Mouse (Mus musculus) lung, embryonic 15.5 days (tissue): ENCODE data around the gene Fam222a. TPM values are rescaled to one million over a fixed set of nuclear protein-coding genes. Genes with fewer than 3 reads are reported as not detected.

Source experiments
- ATAC-seq: fragments of 200-750 bp; cut with Nextera tagmentation; 2 replicates; pipeline ENCODE4 v1.8.0; 2017; ENCODE audit warnings: moderate number of reproducible peaks, borderline replicate concordance; ENCODE audit not compliant: low FRiP score, low TSS enrichment; ENCODE audit errors: extremely low read depth
- H3K27ac ChIP-seq: fragments of 300-500 bp; sonication (generic); 2 replicates; pipeline ENCODE4 v1.5.1; 2015; ENCODE audit warnings: moderate library complexity, mild to moderate bottlenecking, inconsistent platforms
- H3K27me3 ChIP-seq: fragments of 300-500 bp; sonication (generic); 2 replicates; pipeline ENCODE4 v1.6.1; 2015; ENCODE audit warnings: inconsistent platforms
- H3K36me3 ChIP-seq: fragments of 300-500 bp; sonication (generic); 2 replicates; pipeline ENCODE4 v1.6.1; 2015; ENCODE audit warnings: inconsistent platforms
- H3K4me1 ChIP-seq: fragments of 300-500 bp; sonication (generic); 2 replicates; pipeline ENCODE4 v1.6.1; 2015; ENCODE audit warnings: inconsistent platforms
- H3K4me2 ChIP-seq: fragments of 300-500 bp; sonication (generic); 2 replicates; pipeline ENCODE4 v1.6.1; 2015; ENCODE audit warnings: inconsistent platforms, mild to moderate bottlenecking, moderate library complexity
- H3K4me3 ChIP-seq: fragments of 300-500 bp; sonication (generic); 2 replicates; pipeline ENCODE4 v1.5.1; 2015; ENCODE audit warnings: mild to moderate bottlenecking, inconsistent platforms
- H3K9ac ChIP-seq: fragments of 300-500 bp; sonication (generic); 2 replicates; pipeline ENCODE4 v1.6.1; 2015; ENCODE audit warnings: inconsistent platforms
- H3K9me3 ChIP-seq: fragments of 300-500 bp; sonication (generic); 2 replicates; pipeline ENCODE4 v1.6.1; 2016; ENCODE audit warnings: inconsistent platforms
- WGBS: fragments of 180-500 bp; shearing (Covaris S2); methylation state at CpG from one replicate; pipeline ENCODE4 v1.1.7; 2015; 5-methylcytosine and 5-hydroxymethylcytosine counted together
- polyA plus RNA-seq: library from polyadenylated mRNA; unstranded; fragments of >200 nt; fragmentation: Nextera tagmentation; extraction: Ambion mirVana; gene quantifications from 2 replicates; pipeline ENCODE4 v1.2.1, GENCODE M21; 2015

Gene Fam222a
- polyA plus RNA-seq, 1 experiment from 2014 or later = 2.1 TPM

- no peaks in the 10 kb centered on the region for H3K9me3 ChIP-seq
- no peaks in the 10 kb centered on the region for H3K27me3 ChIP-seq
- H3K4me2 ChIP-seq = no peak overlapping the region
- H3K27ac ChIP-seq = no peak overlapping the region
- H3K36me3 ChIP-seq = no peaks in the 10 kb centered on the region
- 43% methylated on average over 10 of the region's 10 CpGs for WGBS
- peaks cover 85% of the 10 kb centered on the region for H3K4me1 ChIP-seq
- H3K9ac ChIP-seq = no peak overlapping the region
- H3K4me3 ChIP-seq = no peak overlapping the region
- ATAC-seq = no peak
Observed at GRCm38 (mm10) chr5:114588416-114588815, 20.6 kb downstream of the Fam222a start.

GRCm38 (mm10) chr5:114589026-114589425 lies 21.2 kb downstream of the Fam222a start:
- H3K4me1 ChIP-seq = peaks cover 87% of the 10 kb centered on the region
- H3K9me3 ChIP-seq = no peaks in the 10 kb centered on the region
- H3K4me2 ChIP-seq = no peak overlapping the region
- no peak overlapping the region for H3K9ac ChIP-seq
- 53% methylated on average over 6 of the region's 6 CpGs for WGBS
- ATAC-seq = no peak
- no peak overlapping the region for H3K27ac ChIP-seq
- no peaks in the 10 kb centered on the region for H3K36me3 ChIP-seq
- H3K4me3 ChIP-seq = no peak overlapping the region
- H3K27me3 ChIP-seq = no peaks in the 10 kb centered on the region

- Histone ChIP-seq H3K9ac (no peak overlapping the region), H3K36me3 (no peaks in the 10 kb centered on the region), H3K4me3 (no peak overlapping the region), H3K27me3 (no peaks in the 10 kb centered on the region), H3K27ac (no peak overlapping the region), H3K4me2 (no peak overlapping the region), H3K9me3 (no peaks in the 10 kb centered on the region), H3K4me1 (peaks cover 87% of the 10 kb centered on the region)
- WGBS = 44% methylated on average over 2 of the region's 2 CpGs
- ATAC-seq = no peak
Observed at GRCm38 (mm10) chr5:114589454-114589853, 21.6 kb downstream of the Fam222a start.

- WGBS = 68% methylated on average over 17 of the region's 17 CpGs
Observed at GRCm38 (mm10) chr5:114590043-114590913, 22.5 kb downstream of the Fam222a start.

GRCm38 (mm10) chr5:114591151-114591561 lies 23.3 kb downstream of the Fam222a start:
- H3K9ac ChIP-seq = no peak overlapping the region
- peak overlapping the region; percentile 39 for H3K27ac ChIP-seq
- peak overlapping the region; percentile 32 for H3K4me2 ChIP-seq
- no peaks in the 10 kb centered on the region for H3K9me3 ChIP-seq
- peaks cover 87% of the 10 kb centered on the region for H3K4me1 ChIP-seq
- peak; percentile 7; the same call in 1 of the 2 replicates for ATAC-seq
- 5% methylated on average over 15 of the region's 15 CpGs for WGBS
- H3K4me3 ChIP-seq = no peak overlapping the region
- H3K36me3 ChIP-seq = no peaks in the 10 kb centered on the region
- H3K27me3 ChIP-seq = no peaks in the 10 kb centered on the region

More at GRCm38 (mm10) chr5:114590043-114590913, 22.5 kb downstream of the Fam222a start:
- no peak overlapping the region for H3K4me3 ChIP-seq
- H3K9ac ChIP-seq = no peak overlapping the region
- H3K36me3 ChIP-seq = no peaks in the 10 kb centered on the region
- H3K4me2 ChIP-seq = no peak overlapping the region
- ATAC-seq = no peak
- no peaks in the 10 kb centered on the region for H3K27me3 ChIP-seq
- H3K4me1 ChIP-seq = peaks cover 87% of the 10 kb centered on the region
- no peaks in the 10 kb centered on the region for H3K9me3 ChIP-seq
- peak overlapping the region; percentile 39 for H3K27ac ChIP-seq

- Histone ChIP-seq H3K27ac (no peak overlapping the region), H3K9ac (no peak overlapping the region), H3K4me3 (no peak overlapping the region), H3K4me2 (no peak overlapping the region), H3K27me3 (no peaks in the 10 kb centered on the region), H3K9me3 (no peaks in the 10 kb centered on the region), H3K36me3 (no peaks in the 10 kb centered on the region), H3K4me1 (peaks cover 95% of the 10 kb centered on the region)
- no peak for ATAC-seq
- 66% methylated on average over 19 of the region's 19 CpGs for WGBS
Observed at GRCm38 (mm10) chr5:114592463-114593160, 24.8 kb downstream of the Fam222a start.

- Histone ChIP-seq H3K4me3 (no peak overlapping the region), H3K36me3 (no peaks in the 10 kb centered on the region), H3K9ac (no peak overlapping the region), H3K9me3 (no peaks in the 10 kb centered on the region), H3K4me2 (no peak overlapping the region), H3K27ac (peak overlapping the region; percentile 96; the same call in 1 of the 2 replicates), H3K4me1 (peaks cover 92% of the 10 kb centered on the region), H3K27me3 (no peaks in the 10 kb centered on the region)
- 69% methylated on average over 12 of the region's 12 CpGs for WGBS
- no peak for ATAC-seq
Observed at GRCm38 (mm10) chr5:114593161-114593821, 25.5 kb downstream of the Fam222a start.

GRCm38 (mm10) chr5:114593949-114594348 lies 26.1 kb downstream of the Fam222a start:
- Histone ChIP-seq H3K4me3 (no peak overlapping the region), H3K9me3 (no peaks in the 10 kb centered on the region), H3K27me3 (no peaks in the 10 kb centered on the region), H3K4me2 (peak overlapping the region; percentile 41), H3K9ac (no peak overlapping the region), H3K36me3 (no peaks in the 10 kb centered on the region), H3K27ac (peak overlapping the region; percentile 96), H3K4me1 (peaks cover 88% of the 10 kb centered on the region)
- ATAC-seq = no peak
- 50% methylated on average over 5 of the region's 5 CpGs for WGBS

- H3K27me3 ChIP-seq = no peaks in the 10 kb centered on the region
- no peaks in the 10 kb centered on the region for H3K9me3 ChIP-seq
- peaks cover 86% of the 10 kb centered on the region for H3K4me1 ChIP-seq
- H3K27ac ChIP-seq = peak overlapping the region; percentile 96
- H3K9ac ChIP-seq = peak overlapping the region; percentile 31
- peak overlapping the region; percentile 41 for H3K4me2 ChIP-seq
- ATAC-seq = peak; percentile 74
- 17% methylated on average over 15 of the region's 15 CpGs for whole genome bisulfite sequencing
- no peak overlapping the region for H3K4me3 ChIP-seq
- no peaks in the 10 kb centered on the region for H3K36me3 ChIP-seq
Observed at GRCm38 (mm10) chr5:114594741-114595241, 27.0 kb downstream of the Fam222a start.

- WGBS = 18% methylated on average over 10 of the region's 10 CpGs
- no peak overlapping the region for H3K4me2 ChIP-seq
- H3K36me3 ChIP-seq = no peaks in the 10 kb centered on the region
- peak overlapping the region; percentile 47; the same call in 1 of the 2 replicates for H3K27ac ChIP-seq
- no peak for ATAC-seq
- H3K27me3 ChIP-seq = no peaks in the 10 kb centered on the region
- no peak overlapping the region for H3K4me3 ChIP-seq
- no peak overlapping the region for H3K9ac ChIP-seq
- H3K4me1 ChIP-seq = peaks cover 70% of the 10 kb centered on the region
- H3K9me3 ChIP-seq = no peaks in the 10 kb centered on the region
Observed at GRCm38 (mm10) chr5:114596604-114597003, 28.8 kb downstream of the Fam222a start.

- H3K27ac ChIP-seq = no peak overlapping the region
- no peak for ATAC-seq
- no peaks in the 10 kb centered on the region for H3K27me3 ChIP-seq
- WGBS = 25% methylated on average over 8 of the region's 8 CpGs
- H3K4me1 ChIP-seq = peaks cover 67% of the 10 kb centered on the region
- H3K4me2 ChIP-seq = no peak overlapping the region
- H3K36me3 ChIP-seq = no peaks in the 10 kb centered on the region
- H3K4me3 ChIP-seq = no peak overlapping the region
- no peaks in the 10 kb centered on the region for H3K9me3 ChIP-seq
- no peak overlapping the region for H3K9ac ChIP-seq
Observed at GRCm38 (mm10) chr5:114597222-114597621, 29.4 kb downstream of the Fam222a start.
